Comparison of ENCODE assay signal across 8 mouse cellular contexts in genomic region chr9:78879955-78880642, GRCm38 (mm10).
DNase-seq lines count a peak whose midpoint lies in the region.

No protein-coding gene starts in this region.

- intact Hi-C loops in left cerebral cortex, postnatal 25 days (cut with DNase I), result no loop called here

- peak; percentile 64 for DNase-seq in cerebellum, adult 11-12 months
- DNase-seq in cerebellum, postnatal 14 days, result peak; percentile 62 to 73
- peak; percentile 44 to 53 for DNase-seq in frontal cortex, postnatal 36 days (ENCODE audit: low spot score in 2 of 2)
- peak; percentile 45 to 79 for DNase-seq in left cerebral cortex, postnatal 25 days (ENCODE audit: low spot score in 2 of 2)
- DNase-seq in retina, embryonic 14.5 days (ENCODE audit: low spot score), result peak; percentile 3
- no peak for DNase-seq in adrenal gland, adult (ENCODE audit: inconsistent age in 2 of 2, low spot score in 1 of 2)
- no peak for DNase-seq in urinary bladder, adult 2 months (ENCODE audit: low spot score)
- DNase-seq in adrenal gland, postnatal 10 days, result no peak

Comparison
In these comparisons a context has a peak if more than half of its experiments do, and no peak if none do; other contexts are left out.
1. DNase-seq: peak in cerebellum, adult 11-12 months (single experiment), cerebellum, postnatal 14 days (2 of 2), frontal cortex, postnatal 36 days (2 of 2), left cerebral cortex, postnatal 25 days (2 of 2) and retina, embryonic 14.5 days (single experiment); none in adrenal gland, adult (0 of 2), urinary bladder, adult 2 months (single experiment) and adrenal gland, postnatal 10 days (single experiment).